Mouse (Mus musculus): ENCODE measurements around the gene Actg2. TPM values are rescaled to one million over a fixed set of nuclear protein-coding genes. Genes with fewer than 3 reads are reported as not detected.

The Actg2 gene
- total and polyA plus RNA-seq, 3 experiments = 1.1 to 5.6 (median 1.6) TPM

- Histone ChIP-seq H3K27me3 (replicated peaks) (no peaks in the 10 kb centered on the region), H3K27ac (ENCODE audit: insufficient read depth, low read depth) (no peak overlapping the region), H3K36me3 (replicated peaks in 1 of 2; ENCODE audit: control insufficient read depth in 1 of 2, insufficient read depth in 1 of 2, low read length in 1 of 2) (peaks cover 15 to 46% of the 10 kb centered on the region in 2 experiments), H3K9me3 (replicated peaks; ENCODE audit: low read length) (no peaks in the 10 kb centered on the region), H3K79me2 (replicated peaks; ENCODE audit: control insufficient read depth, extremely low read depth, insufficient read depth, poor library complexity, severe bottlenecking) (no peaks in the 10 kb centered on the region), H3K4me1 (ENCODE audit: control insufficient read depth in 1 of 2, insufficient read depth in 2 of 2) (peaks cover 0 to 1% of the 10 kb centered on the region in 2 experiments; a peak in 2 of 4 replicates), H3K9ac (ENCODE audit: insufficient read depth, low read depth) (no peak overlapping the region), H3K4me2 (ENCODE audit: insufficient read depth, low read depth, poor library complexity, severe bottlenecking) (no peak overlapping the region), H3K4me3 (replicated peaks in 1 of 3; ENCODE audit: low read depth in 2 of 3, low read length in 2 of 3, poor library complexity in 1 of 3) (no peak overlapping the region)
- TF ChIP-seq GABPA (IDR thresholded peaks at IDR 0.05; ENCODE audit: insufficient replicate concordance, low read depth, low read length) (no peak), ELF1 (IDR thresholded peaks at IDR 0.05; ENCODE audit: low read depth, low read length) (no peak), ZKSCAN1 (IDR thresholded peaks at IDR 0.05; ENCODE audit: borderline replicate concordance, low read depth, low read length) (no peak), ZMIZ1 (IDR thresholded peaks at IDR 0.05; ENCODE audit: low read depth, low read length) (no peak), ZNF384 (IDR thresholded peaks at IDR 0.05; ENCODE audit: low read depth, low read length) (no peak), RAD21 (IDR thresholded peaks at IDR 0.05; ENCODE audit: low read depth, low read length) (no peak), PAX5 (IDR thresholded peaks at IDR 0.05; ENCODE audit: low read length) (no peak), E2F4 (IDR thresholded peaks at IDR 0.05; ENCODE audit: insufficient replicate concordance, low read depth, low read length) (no peak), CTCF (conservative IDR thresholded peaks at IDR 0.05 in 1 of 2, IDR thresholded peaks at IDR 0.05 in 1 of 2; ENCODE audit: low read depth in 2 of 2, low read length in 2 of 2) (no peak), BHLHE40 (IDR thresholded peaks at IDR 0.05; ENCODE audit: low read depth, low read length) (no peak), SIN3A (IDR thresholded peaks at IDR 0.05; ENCODE audit: low read length) (no peak), JUN (IDR thresholded peaks at IDR 0.05; ENCODE audit: insufficient read depth, low read depth, low read length) (no peak), CHD2 (IDR thresholded peaks at IDR 0.05; ENCODE audit: low read length) (no peak)
- dilution Hi-C loops (cut with MboI; ENCODE audit: extremely low pct_ligation_motif_present, extremely low pct_unique_long_range_greater_than_20kb, low sequenced_read_pairs) = no loop called here
- in situ Hi-C loops (cut with MboI; ENCODE audit: low pct_ligation_motif_present, low pct_unique_long_range_greater_than_20kb, low sequenced_read_pairs) = no loop called here
- no peak for DNase-seq (ENCODE audit: extremely low read depth)
Measured at GRCm38 (mm10) chr6:83541756-83542456, 5.8 kb upstream of the Actg2 start.

- dilution Hi-C loops (cut with MboI; ENCODE audit: extremely low pct_ligation_motif_present, extremely low pct_unique_long_range_greater_than_20kb, low sequenced_read_pairs) = no loop called here
- no peaks in the 10 kb centered on the region for H3K79me2 ChIP-seq (replicated peaks; ENCODE audit: control insufficient read depth, extremely low read depth, insufficient read depth, poor library complexity, severe bottlenecking)
- no peak overlapping the region for H3K9ac ChIP-seq (ENCODE audit: insufficient read depth, low read depth)
- H3K4me1 ChIP-seq (ENCODE audit: control insufficient read depth in 1 of 2, insufficient read depth in 2 of 2) = peaks cover 11 to 20% of the 10 kb centered on the region in 2 experiments
- no peak for TF ChIP-seq HCFC1 (IDR thresholded peaks at IDR 0.05; ENCODE audit: low read depth, low read length)
- no peak for TF ChIP-seq RAD21 (IDR thresholded peaks at IDR 0.05; ENCODE audit: low read depth, low read length)
- TF ChIP-seq RCOR1 (conservative IDR thresholded peaks at IDR 0.05; ENCODE audit: low read depth, low read length) = no peak
- no peak for TF ChIP-seq JUN (IDR thresholded peaks at IDR 0.05; ENCODE audit: insufficient read depth, low read depth, low read length)
- TF ChIP-seq ZMIZ1 (IDR thresholded peaks at IDR 0.05; ENCODE audit: low read depth, low read length) = no peak
- no peak for TF ChIP-seq IRF4 (IDR thresholded peaks at IDR 0.05; ENCODE audit: low read depth, low read length)
- no peak for TF ChIP-seq ELF1 (IDR thresholded peaks at IDR 0.05; ENCODE audit: low read depth, low read length)
- TF ChIP-seq USF2 (conservative IDR thresholded peaks at IDR 0.05; ENCODE audit: low read depth, low read length) = no peak
- TF ChIP-seq POLR2AphosphoS2 (IDR thresholded peaks at IDR 0.05; ENCODE audit: low read depth, low read length) = no peak
- TF ChIP-seq BHLHE40 (IDR thresholded peaks at IDR 0.05; ENCODE audit: low read depth, low read length) = no peak
- TF ChIP-seq NELFE (IDR thresholded peaks at IDR 0.05; ENCODE audit: low read depth, low read length) = no peak
- no peak for TF ChIP-seq ZC3H11A (IDR thresholded peaks at IDR 0.05; ENCODE audit: low read depth, low read length)
- no peak for TF ChIP-seq CHD1 (IDR thresholded peaks at IDR 0.05; ENCODE audit: low read depth, low read length)
- no peaks in the 10 kb centered on the region for H3K9me3 ChIP-seq (replicated peaks; ENCODE audit: low read length)
- in situ Hi-C loops (cut with MboI; ENCODE audit: low pct_ligation_motif_present, low pct_unique_long_range_greater_than_20kb, low sequenced_read_pairs) = no loop called here
- no peaks in the 10 kb centered on the region for H3K27me3 ChIP-seq (replicated peaks)
- no peak overlapping the region for H3K4me3 ChIP-seq (replicated peaks in 1 of 3; ENCODE audit: low read depth in 2 of 3, low read length in 2 of 3, poor library complexity in 1 of 3)
- peaks cover 4 to 27% of the 10 kb centered on the region in 2 experiments for H3K36me3 ChIP-seq (replicated peaks in 1 of 2; ENCODE audit: control insufficient read depth in 1 of 2, insufficient read depth in 1 of 2, low read length in 1 of 2)
- H3K4me2 ChIP-seq (ENCODE audit: insufficient read depth, low read depth, poor library complexity, severe bottlenecking) = no peak overlapping the region
- DNase-seq (ENCODE audit: extremely low read depth) = no peak
- H3K27ac ChIP-seq (ENCODE audit: insufficient read depth, low read depth) = no peak overlapping the region
Measured at GRCm38 (mm10) chr6:83540017-83540416, 4.0 kb upstream of the Actg2 start.

Measured in CH12.LX (cell line).